Mouse (Mus musculus) liver, embryonic 14.5 days (tissue): ENCODE measurements at regions not wholly inside any gene's neighbourhood (a gene's known extent, or its start where the extent isn't known, plus 50 kb on each side); places are given as distances from the start of the nearest gene placed in this dataset.

Experiments used
- CTCF ChIP-seq: IDR thresholded peaks from 2 replicates; pipeline ENCODE4 v1.5.1; 2016; ENCODE audit warnings: antibody characterized with exemption, low read depth, control low read depth
- EP300 ChIP-seq: IDR thresholded peaks from 2 replicates; pipeline ENCODE4 v1.6.1; 2016; ENCODE audit warnings: antibody characterized with exemption, low read depth

DNA sequence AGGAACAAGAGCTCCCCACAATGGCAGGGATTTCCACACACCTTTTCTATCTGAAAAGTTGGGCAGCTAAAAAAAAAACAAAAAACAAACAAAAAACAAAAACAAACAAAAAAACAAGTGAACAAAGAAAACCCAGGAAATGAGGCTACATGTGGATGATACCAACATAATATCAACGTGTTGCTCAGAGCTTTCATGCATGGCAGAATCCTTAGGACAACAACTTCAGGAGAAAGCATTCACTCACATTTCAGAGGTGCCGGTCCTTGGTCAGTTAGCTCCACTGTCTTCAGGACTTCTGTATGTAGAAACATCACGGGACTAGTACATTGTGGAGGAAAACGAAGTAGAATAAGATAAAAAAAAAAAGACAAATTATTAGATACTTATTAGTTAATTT, 94.8 kb upstream of the Cpm start:
- TF ChIP-seq CTCF (no peak), EP300 (no peak)
